In genomic region chr13:111291161-111291957, GRCm38 (mm10) we compare ENCODE assay signal across 11 mouse cellular contexts. TPM values are rescaled to one million over a fixed set of nuclear protein-coding genes. Genes with fewer than 3 reads are reported as not detected.
DNase-seq lines count a peak whose midpoint lies in the region; ATAC-seq lines count a peak whose summit lies in the region.
"Had no signal": no experiment of that assay in that cellular context is flagged by ENCODE, and none has a peak within 500 bp of the region (broad histone marks: within the 10 kb centered on the region; RNA-seq: fewer than 3 reads in every experiment).

No protein-coding gene starts in this region.

- 38% methylated on average over 17 of the region's 17 CpGs for WGBS in intestine, embryonic 16.5 days
- 80% methylated on average over 17 of the region's 17 CpGs for WGBS in neural tube, embryonic 14.5 days

- peak overlapping the region; percentile 27; the same call in 1 of the 2 replicates for H3K4me2 ChIP-seq in intestine, embryonic 16.5 days (ENCODE audit: low read depth, low read length)
- H3K4me2 ChIP-seq in neural tube, embryonic 14.5 days (ENCODE audit: low read depth, low read length): no peak overlapping the region

- ATAC-seq in intestine, embryonic 16.5 days: peak; percentile 48; the same call in 1 of the 2 replicates
- no peak for ATAC-seq in neural tube, embryonic 14.5 days (ENCODE audit: low read depth)
- no peak for ATAC-seq in granulocyte monocyte progenitor cell, adult 5-6 weeks (replicated peaks; ENCODE audit: poor library complexity, severe bottlenecking)

- no peaks in the 10 kb centered on the region for H3K27me3 ChIP-seq in intestine, embryonic 16.5 days (replicated peaks; ENCODE audit: control insufficient read depth, insufficient read depth, low read length)
- H3K27me3 ChIP-seq in neural tube, embryonic 14.5 days (ENCODE audit: control insufficient read depth, insufficient read depth, low read length): no peaks in the 10 kb centered on the region
- H3K27me3 ChIP-seq: Patski had no signal

- H3K4me3 ChIP-seq in intestine, embryonic 16.5 days (ENCODE audit: low read length): no peak overlapping the region
- H3K4me3 ChIP-seq in neural tube, embryonic 14.5 days (ENCODE audit: low read depth, low read length): no peak overlapping the region

- peak; percentile 19 for DNase-seq in cerebellum, adult 9-10 months
- no peak for DNase-seq in cerebellum, postnatal 14 days
- peak; percentile 21 for DNase-seq in layer of hippocampus, adult 9-11 months
- DNase-seq in layer of hippocampus, postnatal 10 days (ENCODE audit: low spot score in 2 of 2): no peak
- DNase-seq in right cerebral cortex, postnatal 25 days: no peak

- no peaks in the 10 kb centered on the region for H3K9me3 ChIP-seq in intestine, embryonic 16.5 days (ENCODE audit: control insufficient read depth, low read length)
- H3K9me3 ChIP-seq in neural tube, embryonic 14.5 days (ENCODE audit: control insufficient read depth, low read length): no peaks in the 10 kb centered on the region

- peak overlapping the region; percentile 77 for H3K27ac ChIP-seq in intestine, embryonic 16.5 days (ENCODE audit: low read length)
- H3K27ac ChIP-seq in neural tube, embryonic 14.5 days (ENCODE audit: low read depth, low read length): peak overlapping the region; percentile 57

- peaks cover 21% of the 10 kb centered on the region for H3K4me1 ChIP-seq in intestine, embryonic 16.5 days (ENCODE audit: control insufficient read depth, insufficient read depth, low read length)
- H3K4me1 ChIP-seq in neural tube, embryonic 14.5 days (ENCODE audit: control insufficient read depth, insufficient read depth, low read length): 0 out of 2 replicates have a peak, but pooled peaks cover 3% of the 10 kb centered on the region

- peak overlapping the region; percentile 40; the same call in 1 of the 2 replicates for H3K9ac ChIP-seq in intestine, embryonic 16.5 days (ENCODE audit: low read depth, low read length)
- no peak overlapping the region for H3K9ac ChIP-seq in neural tube, embryonic 14.5 days (replicated peaks; ENCODE audit: low read depth, low read length)

- no peaks in the 10 kb centered on the region for H3K36me3 ChIP-seq in intestine, embryonic 16.5 days (ENCODE audit: control insufficient read depth, insufficient read depth, low read length)
- H3K36me3 ChIP-seq in neural tube, embryonic 14.5 days (ENCODE audit: control insufficient read depth, insufficient read depth, low read length): no peaks in the 10 kb centered on the region

RNA-seq across cellular contexts. Expression of gene Actbl2, which starts 36.5 kb away (rescaled TPM):
- total RNA-seq in layer of hippocampus, postnatal 10 days (2021): not detected
- polyA plus RNA-seq in intestine, embryonic 16.5 days (2015; fragmentation: Nextera tagmentation; extraction: Ambion mirVana): not detected in 2 replicates
- not detected in 2 replicates for polyA plus RNA-seq in neural tube, embryonic 14.5 days (2014; fragmentation: Nextera tagmentation; extraction: Ambion mirVana)
- not detected in 2 replicates for total RNA-seq in granulocyte monocyte progenitor cell, adult 5-6 weeks (2014; fragmentation: Nextera tagmentation)
- not detected in 2 replicates for total RNA-seq in granulocyte monocyte progenitor cell, adult 5-6 weeks (2017)
- total RNA-seq: left cerebral cortex, postnatal 14 days had no signal
- polyA plus RNA-seq: Patski; spleen, adult 2 months had no signal

Comparison
In these comparisons a context has a peak if more than half of its experiments do, and no peak if none do; other contexts are left out.
1. DNase-seq: peak in cerebellum, adult 9-10 months (single experiment) and layer of hippocampus, adult 9-11 months (single experiment); none in cerebellum, postnatal 14 days (0 of 2), layer of hippocampus, postnatal 10 days (0 of 2) and right cerebral cortex, postnatal 25 days (single experiment).